Comparison of ENCODE assay signal across 12 mouse cellular contexts in genomic region chr3:127758806-127759205, GRCm38 (mm10). TPM values are rescaled to one million over a fixed set of nuclear protein-coding genes. Genes with fewer than 3 reads are reported as not detected.
DNase-seq lines count a peak whose midpoint lies in the region; ATAC-seq lines count a peak whose summit lies in the region.
"Had no signal": no experiment of that assay in that cellular context is flagged by ENCODE, and none has a peak within 500 bp of the region (broad histone marks: within the 10 kb centered on the region; RNA-seq: fewer than 3 reads in every experiment).

No protein-coding gene starts in this region.

- peaks cover 81% of the 10 kb centered on the region for H3K27me3 ChIP-seq in forebrain, embryonic 13.5 days
- peaks cover 77% of the 10 kb centered on the region for H3K27me3 ChIP-seq in limb, embryonic 12.5 days

- H3K4me2 ChIP-seq in forebrain, embryonic 13.5 days, result no peak overlapping the region
- no peak overlapping the region for H3K4me2 ChIP-seq in limb, embryonic 12.5 days
- H3K4me2 ChIP-seq: lung, embryonic 14.5 days had no signal

- intact Hi-C loops in gastrocnemius, postnatal 14 days (cut with DNase I; ENCODE audit: low total_unique reads), result loop anchor here (5.0 kb wide), 1 partner anchor 132 kb away; no protein-coding TSS in a partner anchor

- peak; percentile 57 for ATAC-seq in forebrain, embryonic 13.5 days
- ATAC-seq in limb, embryonic 12.5 days (ENCODE audit: insufficient number of reproducible peaks, insufficient read depth, low FRiP score, low TSS enrichment, low read depth), result no peak
- ATAC-seq in granulocyte monocyte progenitor cell, adult 5-6 weeks (replicated peaks; ENCODE audit: poor library complexity, severe bottlenecking), result no peak
- ATAC-seq: intestine, embryonic 16.5 days had no signal

- H3K4me3 ChIP-seq in forebrain, embryonic 13.5 days, result no peak overlapping the region
- no peak overlapping the region for H3K4me3 ChIP-seq in limb, embryonic 12.5 days (replicated peaks)
- H3K4me3 ChIP-seq: heart, embryonic 10.5 days had no signal

- no peaks in the 10 kb centered on the region for H3K36me3 ChIP-seq in forebrain, embryonic 13.5 days (ENCODE audit: poor library complexity, severe bottlenecking)
- H3K36me3 ChIP-seq in limb, embryonic 12.5 days, result no peaks in the 10 kb centered on the region
- H3K36me3 ChIP-seq: heart, embryonic 10.5 days had no signal

- H3K4me1 ChIP-seq in forebrain, embryonic 13.5 days, result peaks cover 9% of the 10 kb centered on the region
- no peaks in the 10 kb centered on the region for H3K4me1 ChIP-seq in limb, embryonic 12.5 days (replicated peaks)
- H3K4me1 ChIP-seq: heart, embryonic 10.5 days had no signal

- peak overlapping the region; percentile 86 for H3K27ac ChIP-seq in forebrain, embryonic 13.5 days
- no peak overlapping the region for H3K27ac ChIP-seq in limb, embryonic 12.5 days
- H3K27ac ChIP-seq: heart, embryonic 10.5 days; kidney, postnatal 0 days; macrophage had no signal

- H3K9me3 ChIP-seq in forebrain, embryonic 13.5 days (replicated peaks), result no peaks in the 10 kb centered on the region
- no peaks in the 10 kb centered on the region for H3K9me3 ChIP-seq in limb, embryonic 12.5 days
- H3K9me3 ChIP-seq: heart, embryonic 10.5 days had no signal

- WGBS in forebrain, embryonic 13.5 days, result 20% methylated on average over 4 of the region's 4 CpGs
- 69% methylated on average over 4 of the region's 4 CpGs for WGBS in limb, embryonic 12.5 days

- peak; percentile 47 for DNase-seq in retina, embryonic 14.5 days (ENCODE audit: low spot score)
- DNase-seq in retina, postnatal 1 day, result no peak
- DNase-seq in gastrocnemius, postnatal 14 days, result no peak
- no peak for DNase-seq in frontal cortex, postnatal 25 days (ENCODE audit: low spot score in 2 of 2)

- no peak overlapping the region for H3K9ac ChIP-seq in forebrain, embryonic 13.5 days
- 0 out of 2 replicates have a peak overlapping the region, but pooled peaks have one; percentile 0 for H3K9ac ChIP-seq in limb, embryonic 12.5 days (replicated peaks)
- H3K9ac ChIP-seq: lung, embryonic 14.5 days had no signal

RNA-seq across cellular contexts. Expression of gene Alpk1, which starts 21.5 kb away (rescaled TPM):
- polyA plus RNA-seq in forebrain, embryonic 13.5 days (2015; fragmentation: Nextera tagmentation; extraction: Ambion mirVana), result 1.1 and 1.4 TPM in 2 replicates
- polyA plus RNA-seq in limb, embryonic 12.5 days (2016; fragmentation: Nextera tagmentation; extraction: Ambion mirVana), result 0.46 and 0.74 TPM in 2 replicates
- total RNA-seq in granulocyte monocyte progenitor cell, adult 5-6 weeks (2014; fragmentation: Nextera tagmentation), result 10.5 and 16.1 TPM in 2 replicates
- total RNA-seq in granulocyte monocyte progenitor cell, adult 5-6 weeks (2017), result 14.9 and 19.7 TPM in 2 replicates
- total RNA-seq in gastrocnemius, postnatal 14 days (2021), result 1 to 10 TPM in 1 of 2 experiments, under 1 TPM in 1; 0.93 to 1.7 TPM

RNA-seq across cellular contexts. Expression of gene Tifa, which starts 30.8 kb away (rescaled TPM):
- polyA plus RNA-seq in forebrain, embryonic 13.5 days (2015; fragmentation: Nextera tagmentation; extraction: Ambion mirVana), result 4.9 and 5.0 TPM in 2 replicates
- 1.6 and 2.1 TPM in 2 replicates for polyA plus RNA-seq in limb, embryonic 12.5 days (2016; fragmentation: Nextera tagmentation; extraction: Ambion mirVana)
- total RNA-seq in granulocyte monocyte progenitor cell, adult 5-6 weeks (2014; fragmentation: Nextera tagmentation), result 49.4 and 52.3 TPM in 2 replicates
- 51.3 and 53.6 TPM in 2 replicates for total RNA-seq in granulocyte monocyte progenitor cell, adult 5-6 weeks (2017)
- total RNA-seq in gastrocnemius, postnatal 14 days (2021), result 1 to 10 TPM; 1.4 to 1.5 TPM

Comparison
In these comparisons a context has a peak if more than half of its experiments do, and no peak if none do; other contexts are left out.
1. RNA of gene Alpk1, which starts 21.5 kb away (total RNA-seq): 10.5 to 19.7 TPM in granulocyte monocyte progenitor cell, adult 5-6 weeks; 0.93 to 1.7 TPM in gastrocnemius, postnatal 14 days; every median in the first group is over 4 times any median in the second.
2. RNA of gene Tifa, which starts 30.8 kb away (total RNA-seq): 49.4 to 53.6 TPM in granulocyte monocyte progenitor cell, adult 5-6 weeks; 1.4 to 1.5 TPM in gastrocnemius, postnatal 14 days; every median in the first group is over 10 times any median in the second.